Mouse (Mus musculus) midbrain, embryonic 11.5 days (tissue): ENCODE data around the gene Yipf2. TPM values are rescaled to one million over a fixed set of nuclear protein-coding genes. Genes with fewer than 3 reads are reported as not detected.
"Not testable (repeated sequence)": the region's sequence is repeated elsewhere in the genome, so short reads cannot be mapped to it uniquely, and the experiment has no call there.

Experiments
- ATAC-seq: fragments of 200-750 bp; cut with Nextera tagmentation; 2 replicates; pipeline ENCODE4 v1.8.0; 2017; ENCODE audit warnings: moderate TSS enrichment, moderate library complexity; ENCODE audit not compliant: low FRiP score
- DNase-seq: peaks from one replicate; pipeline ENCODE4 v3.0.0; 2015; ENCODE audit warnings: low spot score; ENCODE audit errors: missing footprints
- H3K27ac ChIP-seq: fragments of 300-500 bp; sonication (generic); 2 replicates; pipeline ENCODE4 v1.5.1; 2014; ENCODE audit warnings: low read depth, low read length
- H3K27me3 ChIP-seq: fragments of 300-500 bp; sonication (generic); 2 replicates; pipeline ENCODE4 v1.6.1; 2014; ENCODE audit warnings: mild to moderate bottlenecking, low read length, moderate library complexity, mixed read lengths; ENCODE audit not compliant: control insufficient read depth, insufficient read depth
- H3K36me3 ChIP-seq: fragments of 300-500 bp; sonication (generic); 2 replicates; pipeline ENCODE4 v1.6.1; 2014; ENCODE audit warnings: mild to moderate bottlenecking, low read length, moderate library complexity, mixed read lengths; ENCODE audit not compliant: control insufficient read depth, insufficient read depth
- H3K4me1 ChIP-seq: fragments of 300-500 bp; sonication (generic); 2 replicates; pipeline ENCODE4 v1.6.1; 2014; ENCODE audit warnings: low read length; ENCODE audit not compliant: control insufficient read depth, insufficient read depth
- H3K4me2 ChIP-seq: fragments of 300-500 bp; sonication (generic); 2 replicates; pipeline ENCODE4 v1.6.1; 2014; ENCODE audit warnings: mild to moderate bottlenecking, moderate library complexity
- H3K4me3 ChIP-seq: fragments of 300-500 bp; sonication (generic); 2 replicates; pipeline ENCODE4 v1.5.1; 2014; ENCODE audit warnings: low read depth, low read length
- H3K9ac ChIP-seq: fragments of 300-500 bp; sonication (generic); 2 replicates; pipeline ENCODE4 v1.6.1; 2014; ENCODE audit warnings: low read length
- H3K9me3 ChIP-seq: fragments of 300-500 bp; sonication (generic); 2 replicates; pipeline ENCODE4 v1.6.1; 2016; ENCODE audit warnings: low read length; ENCODE audit not compliant: control insufficient read depth
- WGBS: fragments of 180-500 bp; shearing (Covaris S2); extraction: QIAGEN DNeasy Blood & Tissue Kit; methylation state at CpG from one replicate; pipeline ENCODE4 v1.1.7; 2014; 5-methylcytosine and 5-hydroxymethylcytosine counted together
- polyA plus RNA-seq: library from polyadenylated mRNA; unstranded; fragments of >200 nt; fragmentation: Nextera tagmentation; extraction: Ambion mirVana; gene quantifications from 2 replicates; pipeline ENCODE4 v1.2.1, GENCODE M21; 2014

Gene Yipf2
- polyA plus RNA-seq, 1 experiment from 2014 or later: 14.8 TPM

GRCm38 (mm10) chr9:21555198-21555742 lies 37.4 kb downstream of the Yipf2 start:
- Histone ChIP-seq H3K27me3 (no peaks in the 10 kb centered on the region), H3K36me3 (no peaks in the 10 kb centered on the region), H3K4me3 (no peak overlapping the region), H3K9ac (no peak overlapping the region), H3K27ac (no peak overlapping the region), H3K9me3 (no peaks in the 10 kb centered on the region), H3K4me2 (no peak overlapping the region), H3K4me1 (no peaks in the 10 kb centered on the region)
- DNase-seq: peak; percentile 23
- WGBS: 90% methylated on average over 6 of the region's 6 CpGs
- ATAC-seq: no peak

DNA sequence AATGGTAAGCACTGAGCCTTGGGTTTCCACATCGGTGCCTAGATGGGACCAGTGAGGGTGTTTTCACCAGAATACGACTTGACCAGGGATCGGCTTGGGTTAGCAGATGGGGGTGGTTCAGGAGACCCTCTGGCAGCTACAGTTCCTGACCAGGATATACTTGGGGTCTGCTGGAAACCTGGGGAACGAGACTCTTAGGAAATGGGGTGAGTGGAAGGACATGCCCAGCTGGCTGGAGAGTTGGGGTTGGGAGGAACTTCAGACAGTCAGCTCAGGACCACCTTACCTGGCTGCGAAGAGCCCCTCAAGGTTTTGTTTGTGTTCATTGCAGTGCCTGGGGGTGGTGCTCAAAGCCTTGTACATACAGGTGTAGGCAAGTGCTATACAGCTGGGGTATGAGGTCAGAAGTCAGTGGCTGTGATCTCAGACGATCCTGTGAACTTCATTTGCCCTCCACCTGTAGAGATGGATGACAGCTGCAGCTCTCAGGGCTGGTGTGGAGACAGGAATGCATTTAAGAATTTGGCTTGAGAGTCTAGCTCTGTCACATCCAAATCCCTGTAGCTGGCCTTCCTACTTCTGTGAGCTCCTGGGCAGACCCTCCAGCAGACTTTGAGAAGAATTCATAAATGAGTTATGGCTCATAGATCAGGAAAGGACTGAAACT lies 38.9 kb downstream of the Yipf2 start:
- no peak for DNase-seq
- 88% methylated on average over 6 of the region's 6 CpGs for WGBS
- no peak for ATAC-seq
- H3K4me2 ChIP-seq: no peak overlapping the region
- no peaks in the 10 kb centered on the region for H3K27me3 ChIP-seq
- H3K9me3 ChIP-seq: no peaks in the 10 kb centered on the region
- no peak overlapping the region for H3K9ac ChIP-seq
- no peaks in the 10 kb centered on the region for H3K36me3 ChIP-seq
- no peak overlapping the region for H3K4me3 ChIP-seq
- H3K4me1 ChIP-seq: no peaks in the 10 kb centered on the region
- no peak overlapping the region for H3K27ac ChIP-seq

DNA sequence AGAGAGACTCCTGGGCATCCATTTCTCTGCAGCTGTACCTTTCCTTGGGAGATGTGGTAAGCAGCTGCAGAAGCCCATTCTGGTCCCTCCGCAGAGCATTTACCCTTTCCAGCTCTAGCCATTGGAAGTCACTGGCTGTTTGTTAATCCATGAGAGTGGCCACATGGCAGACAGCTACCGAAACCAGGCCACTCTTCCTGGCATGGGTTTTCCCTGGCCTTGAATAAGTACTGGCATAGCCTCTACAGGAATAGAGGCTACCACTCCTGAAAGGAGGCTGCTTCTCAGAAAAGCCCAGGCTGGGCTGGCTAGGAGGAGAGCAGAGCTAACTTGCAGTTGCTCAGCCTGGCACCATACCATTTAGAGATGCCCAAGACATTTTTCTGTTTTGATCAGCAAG lies 41.6 kb downstream of the Yipf2 start:
- no peak overlapping the region for H3K4me2 ChIP-seq
- H3K4me1 ChIP-seq: peaks cover 10% of the 10 kb centered on the region
- H3K27ac ChIP-seq: no peak overlapping the region
- no peak overlapping the region for H3K9ac ChIP-seq
- H3K27me3 ChIP-seq: no peaks in the 10 kb centered on the region
- H3K4me3 ChIP-seq: no peak overlapping the region
- WGBS: 98% methylated on average over 2 of the region's 2 CpGs
- DNase-seq (no peak), ATAC-seq (no peak)
- H3K36me3 ChIP-seq: no peaks in the 10 kb centered on the region
- no peaks in the 10 kb centered on the region for H3K9me3 ChIP-seq

- peak overlapping the region; percentile 68 for H3K4me2 ChIP-seq
- H3K27ac ChIP-seq: peak overlapping the region; percentile 96
- no peaks in the 10 kb centered on the region for H3K9me3 ChIP-seq
- peaks cover 10% of the 10 kb centered on the region for H3K4me1 ChIP-seq
- DNase-seq (peak; percentile 95), ATAC-seq (peak; percentile 43)
- WGBS: under 1% methylated on average over 50 of the region's 66 CpGs
- H3K36me3 ChIP-seq: no peaks in the 10 kb centered on the region
- H3K27me3 ChIP-seq: no peaks in the 10 kb centered on the region
- H3K9ac ChIP-seq: peak overlapping the region; percentile 95
- peak overlapping the region; percentile 80 for H3K4me3 ChIP-seq
These were observed 45.3 kb downstream of the Yipf2 start for GRCm38 (mm10) chr9:21547075-21547941.

DNA sequence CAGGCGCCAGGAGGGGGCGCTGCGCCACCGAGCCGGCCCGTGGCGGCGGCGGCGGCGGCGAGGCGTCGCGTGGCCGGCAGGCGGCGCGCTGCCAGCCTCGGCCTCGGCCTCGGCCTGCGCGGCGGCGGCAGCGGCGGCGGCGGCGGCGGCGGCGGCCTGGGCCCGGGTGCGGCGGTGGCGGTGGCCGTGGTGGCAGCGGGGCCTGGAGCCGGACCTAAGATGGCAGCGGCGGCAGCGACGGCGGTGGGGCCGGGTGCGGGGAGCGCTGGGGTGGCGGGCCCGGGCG lies 45.9 kb downstream of the Yipf2 start, which contains the start of gene Carm1:
Gene Carm1, plus strand, starts transcription at position 106 of the 286 bp plus-strand sequence.
- Histone ChIP-seq H3K4me3 (peak within 1 kb of the TSS; percentile 80), H3K27ac (peak within 1 kb of the TSS; percentile 96), H3K9ac (peak within 1 kb of the TSS; percentile 95), H3K4me1 (peaks cover 10% of the 10 kb centered on the region), H3K27me3 (no peaks in the 10 kb centered on the region), H3K9me3 (no peaks in the 10 kb centered on the region), H3K36me3 (no peaks in the 10 kb centered on the region), H3K4me2 (peak within 1 kb of the TSS; percentile 68)
- DNase-seq (no peak), ATAC-seq (peak; percentile 69)
- 0% methylated on average over 29 of the region's 52 CpGs for WGBS

DNA sequence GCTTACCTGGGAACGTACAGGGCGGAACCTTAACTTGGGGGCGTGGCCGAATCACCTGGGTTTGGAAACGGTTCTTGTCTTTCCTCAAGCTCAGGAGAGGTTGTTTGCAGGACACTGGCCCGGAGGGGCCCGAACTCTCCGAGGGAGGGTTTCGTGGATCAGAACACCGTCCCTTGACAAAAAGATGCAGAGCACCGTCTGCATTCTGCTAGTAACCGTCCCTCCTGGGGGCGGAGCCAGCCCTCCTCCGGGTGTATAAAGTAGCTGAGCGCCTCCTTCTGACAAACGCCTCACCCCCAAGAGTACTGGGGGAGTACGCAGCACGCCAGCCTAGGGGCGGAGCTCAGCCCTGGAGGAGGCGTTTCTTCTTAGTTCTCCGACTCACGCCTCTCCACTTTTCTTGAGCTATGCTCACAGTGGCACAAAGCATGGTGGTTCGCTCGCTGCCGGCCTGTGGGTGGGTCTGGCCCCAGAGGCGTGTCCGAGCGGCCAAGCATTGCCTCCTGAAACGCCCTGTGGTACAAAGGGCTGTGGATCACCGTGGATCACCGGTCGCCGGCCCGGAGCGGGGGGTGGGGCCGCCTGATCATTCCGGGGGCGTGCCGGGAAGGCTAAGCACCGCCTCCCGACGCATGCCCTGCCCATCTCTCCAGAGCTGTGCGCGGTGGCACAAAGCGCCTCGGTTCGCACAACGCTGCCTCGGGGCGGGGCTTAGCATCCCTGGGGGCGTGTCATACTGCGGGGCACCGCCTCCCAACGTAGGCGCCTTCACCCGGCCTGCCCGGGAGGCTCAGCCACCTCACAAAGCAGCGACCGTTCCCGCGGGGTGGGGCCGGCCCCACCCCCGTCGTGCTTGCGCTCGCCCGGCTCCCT lies 46.5 kb downstream of the Yipf2 start:
- peak overlapping the region; percentile 60 for H3K4me2 ChIP-seq
- under 1% methylated on average over 56 of the region's 67 CpGs for WGBS
- no peaks in the 10 kb centered on the region for H3K27me3 ChIP-seq
- peak overlapping the region; percentile 72 for H3K9ac ChIP-seq
- DNase-seq (peak; percentile 100), ATAC-seq (peak; percentile 95)
- H3K36me3 ChIP-seq: no peaks in the 10 kb centered on the region
- peak overlapping the region; percentile 80 for H3K4me3 ChIP-seq
- H3K4me1 ChIP-seq: peaks cover 10% of the 10 kb centered on the region
- no peaks in the 10 kb centered on the region for H3K9me3 ChIP-seq
- peak overlapping the region; percentile 83 for H3K27ac ChIP-seq

DNA sequence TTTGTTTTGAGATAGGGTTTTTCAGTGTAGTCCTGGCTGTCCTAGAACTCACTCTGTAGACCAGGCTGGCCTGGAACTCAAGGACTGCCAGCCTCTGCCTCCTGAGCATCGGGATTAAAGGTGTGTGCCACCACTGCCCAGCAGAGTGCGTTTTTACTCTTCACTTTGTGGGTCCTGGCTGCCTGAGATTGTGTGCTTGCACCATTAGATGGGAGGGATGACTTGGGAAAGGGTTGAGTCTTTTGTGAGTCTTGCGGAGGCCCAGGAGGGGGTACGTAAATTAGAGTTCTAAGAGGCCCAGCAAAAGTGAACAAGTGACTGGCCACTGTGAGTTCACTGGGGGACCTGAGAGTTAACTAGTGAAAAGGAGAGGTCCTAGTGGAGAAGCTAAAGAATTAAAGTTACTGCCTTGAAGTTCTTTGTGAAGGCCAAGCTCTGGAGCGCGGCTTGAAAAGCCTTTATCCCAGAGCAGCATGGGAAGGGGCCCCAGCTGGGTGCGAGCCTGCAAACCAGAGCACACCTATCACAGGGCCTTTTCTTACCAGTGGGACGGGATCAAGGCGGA lies 47.2 kb downstream of the Yipf2 start:
- peak overlapping the region; percentile 72 for H3K9ac ChIP-seq
- H3K36me3 ChIP-seq: no peaks in the 10 kb centered on the region
- peak; percentile 43 for ATAC-seq
- no peak for DNase-seq
- peaks cover 10% of the 10 kb centered on the region for H3K4me1 ChIP-seq
- 1% methylated on average over 9 of the region's 9 CpGs for WGBS
- H3K4me3 ChIP-seq: peak overlapping the region; percentile 80
- peak overlapping the region; percentile 83 for H3K27ac ChIP-seq
- no peaks in the 10 kb centered on the region for H3K27me3 ChIP-seq
- peak overlapping the region; percentile 60 for H3K4me2 ChIP-seq
- no peaks in the 10 kb centered on the region for H3K9me3 ChIP-seq

DNA sequence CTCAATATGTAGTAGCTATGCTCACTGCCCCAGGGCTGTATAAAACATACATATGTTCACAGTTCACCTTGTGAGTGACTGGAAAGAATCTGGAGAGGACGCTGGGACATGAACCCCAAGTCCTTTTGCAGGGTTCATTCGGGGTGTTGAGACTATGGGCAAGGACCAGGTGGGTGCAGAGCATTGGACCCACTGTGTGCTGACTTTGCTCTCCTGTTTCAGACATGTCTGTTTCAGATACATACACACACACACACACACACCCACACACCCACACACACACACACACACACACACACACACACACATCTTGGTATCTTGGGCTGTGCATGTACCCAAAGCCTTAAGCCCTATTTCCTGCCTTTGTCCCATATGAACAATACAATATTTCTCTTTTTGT lies 50.6 kb downstream of the Yipf2 start:
- H3K9me3 ChIP-seq, H3K4me2 ChIP-seq, ATAC-seq, H3K36me3 ChIP-seq, H3K27me3 ChIP-seq, DNase-seq, H3K27ac ChIP-seq, H3K4me1 ChIP-seq, H3K4me3 ChIP-seq, H3K9ac ChIP-seq: not testable (repeated sequence)
- 94% methylated on average over 2 of the region's 2 CpGs for WGBS
